Mouse (Mus musculus): ENCODE results near the gene Pde4b.

GRCm38 (mm10) chr4:102633241-102633640 is 545.9 kb downstream of the Pde4b start:
- TF ChIP-seq CTCF (IDR thresholded peaks at IDR 0.05; ENCODE audit: extremely low read depth, insufficient read depth, insufficient read length, insufficient replicate concordance): no peak
- TF ChIP-seq POLR2A (IDR thresholded peaks at IDR 0.05; ENCODE audit: low read depth, low read length): no peak

All from spleen, adult 2 months (tissue).